Mouse (Mus musculus) intestine, postnatal 0 days (tissue): Measurements from ENCODE around the gene 4930539E08Rik. TPM values are rescaled to one million over a fixed set of nuclear protein-coding genes. Genes with fewer than 3 reads are reported as not detected.
A peak's percentile ranks its signal among the peaks of the same experiment; 100 is the strongest.

Experiments
- ATAC-seq: fragments of 200-750 bp; cut with Nextera tagmentation; 2 replicates; pipeline ENCODE4 v1.8.0; 2017; ENCODE audit warnings: mild to moderate bottlenecking, moderate TSS enrichment, moderate library complexity
- H3K27ac ChIP-seq: fragments of 300-500 bp; sonication (generic); 2 replicates; pipeline ENCODE4 v1.5.1; 2014; ENCODE audit warnings: mild to moderate bottlenecking, low read depth, low read length, moderate library complexity
- H3K27me3 ChIP-seq: fragments of 300-500 bp; sonication (generic); replicated peaks from 2 replicates; pipeline ENCODE4 v1.6.1; 2014; ENCODE audit warnings: low read length, mixed read lengths; ENCODE audit not compliant: control insufficient read depth, insufficient read depth
- H3K36me3 ChIP-seq: fragments of 300-500 bp; sonication (generic); 2 replicates; pipeline ENCODE4 v1.6.1; 2014; ENCODE audit warnings: mild to moderate bottlenecking, moderate library complexity; ENCODE audit not compliant: control insufficient read depth, insufficient read depth
- H3K4me1 ChIP-seq: fragments of 300-500 bp; sonication (generic); replicated peaks from 2 replicates; pipeline ENCODE4 v1.6.1; 2014; ENCODE audit warnings: antibody characterized with exemption, low read length, mixed read lengths; ENCODE audit not compliant: control insufficient read depth, insufficient read depth
- H3K4me2 ChIP-seq: fragments of 300-500 bp; sonication (generic); replicated peaks from 2 replicates; pipeline ENCODE4 v1.6.1; 2014; ENCODE audit warnings: low read depth, mild to moderate bottlenecking, moderate library complexity
- H3K4me3 ChIP-seq: fragments of 300-500 bp; sonication (generic); 2 replicates; pipeline ENCODE4 v1.5.1; 2014; ENCODE audit warnings: low read depth, low read length
- H3K9ac ChIP-seq: fragments of 300-500 bp; sonication (generic); 2 replicates; pipeline ENCODE4 v1.6.1; 2014; ENCODE audit warnings: mild to moderate bottlenecking, low read depth, low read length
- H3K9me3 ChIP-seq: fragments of 300-500 bp; sonication (generic); 2 replicates; pipeline ENCODE4 v1.6.1; 2016; ENCODE audit warnings: mixed run types; ENCODE audit not compliant: control insufficient read depth
- CTCF ChIP-seq: sonication (generic); IDR thresholded peaks from 2 replicates; pipeline ENCODE4 v1.5.1; 2016; ENCODE audit warnings: low read depth, mild to moderate bottlenecking, control low read depth, antibody characterized with exemption, moderate library complexity
- WGBS: fragments of 180-500 bp; shearing (Covaris S2); extraction: QIAGEN DNeasy Blood & Tissue Kit; methylation state at CpG from one replicate; pipeline ENCODE4 v1.1.7; 2014; 5-methylcytosine and 5-hydroxymethylcytosine counted together
- polyA plus RNA-seq: library from polyadenylated mRNA; unstranded; fragments of >200 nt; fragmentation: Nextera tagmentation; extraction: Ambion mirVana; gene quantifications from 2 replicates; pipeline ENCODE4 v1.2.1, GENCODE M21; 2015

The 4930539E08Rik gene
- polyA plus RNA-seq, 1 experiment from 2014 or later = 3.5 TPM

DNA sequence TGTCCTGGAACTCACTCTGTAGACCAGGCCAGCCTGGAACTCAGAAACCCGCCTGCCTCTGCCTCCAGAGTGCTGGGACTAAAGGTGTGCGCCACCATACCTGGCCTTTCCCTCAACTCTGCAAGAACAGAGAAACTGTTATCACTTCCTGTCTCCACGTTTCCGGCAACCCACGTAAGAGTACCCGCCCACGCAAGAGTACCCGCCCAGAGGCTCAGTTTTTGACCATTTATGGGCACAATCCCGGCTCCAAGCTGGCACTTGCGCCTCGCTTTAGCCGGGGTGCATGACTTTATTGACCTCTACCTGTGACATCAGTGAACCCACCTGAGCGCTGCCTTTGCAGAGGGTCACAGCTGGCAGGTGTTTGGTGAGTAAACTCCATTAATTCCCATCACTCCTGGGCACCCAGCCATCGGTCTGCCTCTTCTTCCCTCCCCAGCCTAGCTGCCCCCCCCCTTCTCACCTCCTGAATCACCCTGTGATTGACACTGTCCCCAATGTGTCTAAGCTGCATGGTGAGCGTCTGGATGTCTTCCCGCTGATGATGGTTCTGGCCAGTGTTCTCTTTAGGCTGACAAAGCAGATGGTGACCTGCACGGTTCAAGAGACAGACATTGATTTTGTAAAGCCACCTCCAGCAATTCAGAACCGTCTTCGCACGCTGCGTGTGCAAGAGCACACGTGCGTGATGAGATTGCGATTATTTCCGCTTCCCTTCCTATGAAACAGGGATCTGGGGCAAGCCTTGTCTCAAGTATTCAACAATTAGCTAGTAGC lies 25.8 kb upstream of the 4930539E08Rik start:
- Histone ChIP-seq H3K4me1 (no peaks in the 10 kb centered on the region), H3K4me3 (no peak overlapping the region), H3K27me3 (no peaks in the 10 kb centered on the region), H3K9me3 (no peaks in the 10 kb centered on the region), H3K36me3 (no peaks in the 10 kb centered on the region), H3K9ac (no peak overlapping the region), H3K27ac (no peak overlapping the region), H3K4me2 (no peak overlapping the region)
- TF ChIP-seq CTCF = no peak
- 89% methylated on average over 25 of the region's 25 CpGs for WGBS
- no peak; the same call in 1 of the 2 replicates for ATAC-seq

- Histone ChIP-seq H3K9me3 (no peaks in the 10 kb centered on the region), H3K4me1 (no peaks in the 10 kb centered on the region), H3K4me2 (no peak overlapping the region), H3K27ac (no peak overlapping the region), H3K9ac (no peak overlapping the region), H3K36me3 (no peaks in the 10 kb centered on the region), H3K4me3 (no peak overlapping the region), H3K27me3 (no peaks in the 10 kb centered on the region)
- ATAC-seq = no peak
- WGBS = 81% methylated on average over 10 of the region's 10 CpGs
- TF ChIP-seq CTCF = peak; percentile 67
These were observed 21.7 kb upstream of the 4930539E08Rik start for GRCm38 (mm10) chr17:28936622-28937345.

- H3K27ac ChIP-seq = no peak overlapping the region
- H3K4me3 ChIP-seq = no peak overlapping the region
- no peak overlapping the region for H3K9ac ChIP-seq
- WGBS = 91% methylated on average over 7 of the region's 7 CpGs
- no peak overlapping the region for H3K4me2 ChIP-seq
- no peaks in the 10 kb centered on the region for H3K27me3 ChIP-seq
- H3K36me3 ChIP-seq = no peaks in the 10 kb centered on the region
- no peaks in the 10 kb centered on the region for H3K9me3 ChIP-seq
- no peak for TF ChIP-seq CTCF
- no peak for ATAC-seq
- no peaks in the 10 kb centered on the region for H3K4me1 ChIP-seq
These were observed 21.0 kb upstream of the 4930539E08Rik start for GRCm38 (mm10) chr17:28936133-28936532.

- ATAC-seq = no peak
- Histone ChIP-seq H3K9me3 (no peaks in the 10 kb centered on the region), H3K4me3 (no peak overlapping the region), H3K4me1 (no peaks in the 10 kb centered on the region), H3K4me2 (no peak overlapping the region), H3K27me3 (no peaks in the 10 kb centered on the region), H3K9ac (no peak overlapping the region), H3K27ac (no peak overlapping the region), H3K36me3 (no peaks in the 10 kb centered on the region)
- WGBS = 65% methylated on average over 19 of the region's 19 CpGs
- no peak for TF ChIP-seq CTCF
These were observed 19.2 kb upstream of the 4930539E08Rik start for GRCm38 (mm10) chr17:28934120-28934916.

GRCm38 (mm10) chr17:28932274-28932673 lies 17.1 kb upstream of the 4930539E08Rik start:
- 87% methylated on average over 4 of the region's 4 CpGs for WGBS
- Histone ChIP-seq H3K4me1 (no peaks in the 10 kb centered on the region), H3K4me3 (no peak overlapping the region), H3K27me3 (no peaks in the 10 kb centered on the region), H3K36me3 (no peaks in the 10 kb centered on the region), H3K9me3 (no peaks in the 10 kb centered on the region), H3K27ac (no peak overlapping the region), H3K9ac (no peak overlapping the region), H3K4me2 (no peak overlapping the region)
- no peak for ATAC-seq
- no peak for TF ChIP-seq CTCF
